Mouse (Mus musculus): ENCODE results near the gene Nrd1.

- TF ChIP-seq GATA1 (IDR thresholded peaks at IDR 0.05; ENCODE audit: borderline replicate concordance, low read length): no peak
- no peak for TF ChIP-seq FLI1 (IDR thresholded peaks at IDR 0.05; ENCODE audit: low read length)
These were observed 55.9 kb downstream of the Nrd1 start for GRCm38 (mm10) chr4:109056351-109056750.

All from megakaryocyte, embryonic 14.5 days (primary cell).